In genomic region chr8:70653226-70653625, GRCm38 (mm10) we compare ENCODE assay signal across 8 mouse cellular contexts. TPM values are rescaled to one million over a fixed set of nuclear protein-coding genes. Genes with fewer than 3 reads are reported as not detected.
DNase-seq lines count a peak whose midpoint lies in the region; ATAC-seq and TF ChIP-seq lines count a peak whose summit lies in the region.

No protein-coding gene starts in this region.

- H3K27ac ChIP-seq in left cerebral cortex, adult 2 months, result no peak overlapping the region
- 0 out of 2 replicates have a peak overlapping the region, but pooled peaks have one; percentile 11 for H3K27ac ChIP-seq in hindbrain, embryonic 15.5 days (replicated peaks)
- peak overlapping the region; percentile 42 for H3K27ac ChIP-seq in macrophage

- WGBS in hindbrain, embryonic 15.5 days, result 43% methylated on average over 2 of the region's 2 CpGs
- WGBS in macrophage (ENCODE audit: missing documents), result 31% methylated on average over 2 of the region's 2 CpGs

- H3K79me2 ChIP-seq in macrophage (ENCODE audit: inconsistent target), result peaks cover 41% of the 10 kb centered on the region

- H3K4me1 ChIP-seq in hindbrain, embryonic 15.5 days (replicated peaks), result peaks cover 34% of the 10 kb centered on the region

- no peak overlapping the region for H3K4me3 ChIP-seq in left cerebral cortex, adult 2 months
- no peak overlapping the region for H3K4me3 ChIP-seq in hindbrain, embryonic 15.5 days
- H3K4me3 ChIP-seq in macrophage (ENCODE audit: inconsistent target), result no peak overlapping the region

- H3K9ac ChIP-seq in hindbrain, embryonic 15.5 days, result no peak overlapping the region

- H3K4me2 ChIP-seq in hindbrain, embryonic 15.5 days, result no peak overlapping the region

- H3K9me3 ChIP-seq in hindbrain, embryonic 15.5 days, result no peaks in the 10 kb centered on the region

- peak; percentile 79 for TF ChIP-seq CTCF in left cerebral cortex, adult 2 months (IDR thresholded peaks at IDR 0.05)
- TF ChIP-seq CTCF in brain, embryonic 14.5 days (IDR thresholded peaks at IDR 0.05; ENCODE audit: borderline replicate concordance, extremely low read depth, insufficient read depth, insufficient read length), result peak; percentile 65

- no peaks in the 10 kb centered on the region for H3K27me3 ChIP-seq in hindbrain, embryonic 15.5 days

- intact Hi-C loops in left cerebral cortex, adult 2 months (cut with DNase I), result loop anchor here (2.0 kb wide), 1 partner anchor 22 kb away; no protein-coding TSS in a partner anchor

- no peak for ATAC-seq in hindbrain, embryonic 15.5 days (ENCODE audit: low FRiP score, low read depth)

- H3K36me3 ChIP-seq in hindbrain, embryonic 15.5 days, result peaks cover 7% of the 10 kb centered on the region; the same call in 1 of the 2 replicates
- H3K36me3 ChIP-seq in macrophage (ENCODE audit: inconsistent target), result peaks cover 34% of the 10 kb centered on the region; the same call in 1 of the 2 replicates

- no peak for DNase-seq in left cerebral cortex, adult 2 months (ENCODE audit: extremely low spot score in 1 of 2, low spot score in 2 of 2)
- DNase-seq in left cerebral cortex, adult 11 months (ENCODE audit: low spot score), result no peak
- DNase-seq in ES-CJ7 (ENCODE audit: low read depth, low spot score), result peak; percentile 72
- DNase-seq in brain, embryonic 14.5 days (ENCODE audit: low read depth), result peak; percentile 49
- peak; percentile 68 for DNase-seq in yolk sac, embryonic 10.5 days (ENCODE audit: low spot score)
- DNase-seq in ovary, postnatal 10 days (ENCODE audit: low spot score), result no peak

- TF ChIP-seq POLR2A in brain, embryonic 14.5 days (IDR thresholded peaks at IDR 0.05; ENCODE audit: borderline replicate concordance, extremely low read depth, insufficient read depth, insufficient read length, poor library complexity, severe bottlenecking), result no peak

RNA-seq across cellular contexts. Expression of gene Pgpep1, which starts 7.0 kb away (rescaled TPM):
- 10 to 100 TPM; 15.5 to 17.5 TPM for total RNA-seq in left cerebral cortex, adult 2 months (2021)
- polyA plus RNA-seq in brain, embryonic 14.5 days (2012; rRNA removed), result 80.8 and 83.7 TPM in 2 replicates
- polyA plus RNA-seq in hindbrain, embryonic 15.5 days (2015; fragmentation: Nextera tagmentation; extraction: Ambion mirVana), result 76.5 and 77.8 TPM in 2 replicates
- total RNA-seq in macrophage (2018; cell fraction: chromatin; rRNA removed), result 10 to 100 TPM in 25 of 26 experiments, 1 to 10 TPM in 1; 8.5 to 30.1 (median 21.1) TPM
- 10 to 100 TPM; 19.1 to 38.4 (median 30.7) TPM for total RNA-seq in macrophage (2018; cell fraction: cytosol; rRNA removed)
- 10 to 100 TPM; 12.7 to 46.1 (median 25.0) TPM for total RNA-seq in macrophage (2018; cell fraction: nucleus; rRNA removed)
- polyA plus RNA-seq in macrophage (2018), result 19.1 to 57.8 TPM (median 24.3 TPM) in 3 replicates

RNA-seq across cellular contexts. Expression of gene Lsm4, which starts 19.8 kb away (rescaled TPM):
- total RNA-seq in left cerebral cortex, adult 2 months (2021), result 10 to 100 TPM; 62.1 to 62.9 TPM
- polyA plus RNA-seq in brain, embryonic 14.5 days (2012; rRNA removed), result 159 and 208 TPM in 2 replicates
- 192 and 193 TPM in 2 replicates for polyA plus RNA-seq in hindbrain, embryonic 15.5 days (2015; fragmentation: Nextera tagmentation; extraction: Ambion mirVana)
- total RNA-seq in macrophage (2018; cell fraction: chromatin; rRNA removed), result 10 to 100 TPM in 20 of 26 experiments, 1 to 10 TPM in 6; 2.7 to 27.9 (median 15.6) TPM
- 10 to 100 TPM; 43.2 to 69.6 (median 58.9) TPM for total RNA-seq in macrophage (2018; cell fraction: cytosol; rRNA removed)
- total RNA-seq in macrophage (2018; cell fraction: nucleus; rRNA removed), result 10 to 100 TPM; 14.4 to 45.5 (median 23.0) TPM
- 47.7 to 66.4 TPM (median 48.9 TPM) in 3 replicates for polyA plus RNA-seq in macrophage (2018)

RNA-seq across cellular contexts. Expression of gene Gdf15, which starts 21.0 kb away (rescaled TPM):
- not detected for total RNA-seq in left cerebral cortex, adult 2 months (2021)
- 0.23 and 0.26 TPM in 2 replicates for polyA plus RNA-seq in brain, embryonic 14.5 days (2012; rRNA removed)
- 0.25 and 0.30 TPM in 2 replicates for polyA plus RNA-seq in hindbrain, embryonic 15.5 days (2015; fragmentation: Nextera tagmentation; extraction: Ambion mirVana)
- 100 to 1,000 TPM in 12 of 26 experiments, 10 to 100 TPM in 13, 1 to 10 TPM in 1; 7.8 to 467 (median 92.6) TPM for total RNA-seq in macrophage (2018; cell fraction: chromatin; rRNA removed)
- 1,000 to 10,000 TPM in 6 of 26 experiments, 100 to 1,000 TPM in 15, 10 to 100 TPM in 5; 69.9 to 1,947 (median 332) TPM for total RNA-seq in macrophage (2018; cell fraction: cytosol; rRNA removed)
- 1,000 to 10,000 TPM in 7 of 26 experiments, 100 to 1,000 TPM in 16, 10 to 100 TPM in 3; 89.0 to 1,533 (median 505) TPM for total RNA-seq in macrophage (2018; cell fraction: nucleus; rRNA removed)
- polyA plus RNA-seq in macrophage (2018), result 24.3 to 124 TPM (median 74.3 TPM) in 3 replicates

RNA-seq across cellular contexts. Expression of gene Lrrc25, which starts 37.3 kb away (rescaled TPM):
- total RNA-seq in left cerebral cortex, adult 2 months (2021), result under 1 TPM; 0.70 to 0.96 TPM
- 1.4 TPM in 2 replicates for polyA plus RNA-seq in brain, embryonic 14.5 days (2012; rRNA removed)
- polyA plus RNA-seq in hindbrain, embryonic 15.5 days (2015; fragmentation: Nextera tagmentation; extraction: Ambion mirVana), result 1.1 and 2.2 TPM in 2 replicates
- total RNA-seq in macrophage (2018; cell fraction: chromatin; rRNA removed), result 100 to 1,000 TPM in 7 of 26 experiments, 10 to 100 TPM in 19; 21.1 to 149 (median 77.4) TPM
- total RNA-seq in macrophage (2018; cell fraction: cytosol; rRNA removed), result 100 to 1,000 TPM in 25 of 26 experiments, 10 to 100 TPM in 1; 89.3 to 365 (median 193) TPM
- 100 to 1,000 TPM in 23 of 26 experiments, 10 to 100 TPM in 3; 63.8 to 384 (median 181) TPM for total RNA-seq in macrophage (2018; cell fraction: nucleus; rRNA removed)
- 104 to 230 TPM (median 156 TPM) in 3 replicates for polyA plus RNA-seq in macrophage (2018)

RNA-seq across cellular contexts. Expression of gene Ssbp4, which starts 44.6 kb away (rescaled TPM):
- 100 to 1,000 TPM; 221 to 261 TPM for total RNA-seq in left cerebral cortex, adult 2 months (2021)
- 202 and 236 TPM in 2 replicates for polyA plus RNA-seq in brain, embryonic 14.5 days (2012; rRNA removed)
- 150 and 172 TPM in 2 replicates for polyA plus RNA-seq in hindbrain, embryonic 15.5 days (2015; fragmentation: Nextera tagmentation; extraction: Ambion mirVana)
- total RNA-seq in macrophage (2018; cell fraction: chromatin; rRNA removed), result 100 to 1,000 TPM in 19 of 26 experiments, 10 to 100 TPM in 7; 38.7 to 250 (median 142) TPM
- total RNA-seq in macrophage (2018; cell fraction: cytosol; rRNA removed), result 100 to 1,000 TPM in 25 of 26 experiments, 10 to 100 TPM in 1; 92.7 to 165 (median 127) TPM
- 100 to 1,000 TPM in 8 of 26 experiments, 10 to 100 TPM in 18; 37.5 to 190 (median 88.4) TPM for total RNA-seq in macrophage (2018; cell fraction: nucleus; rRNA removed)
- polyA plus RNA-seq in macrophage (2018), result 71.4 to 137 TPM (median 122 TPM) in 3 replicates

Comparison
In these comparisons a context has a peak if more than half of its experiments do, and no peak if none do; other contexts are left out.
1. DNase-seq: peak in ES-CJ7 (single experiment), brain, embryonic 14.5 days (single experiment) and yolk sac, embryonic 10.5 days (single experiment); none in left cerebral cortex, adult 2 months (0 of 2), left cerebral cortex, adult 11 months (single experiment) and ovary, postnatal 10 days (single experiment).
2. RNA of gene Gdf15, which starts 21.0 kb away (polyA plus RNA-seq): 24.3 to 124 TPM in macrophage; 0.23 to 0.26 TPM in brain, embryonic 14.5 days and 0.25 to 0.30 TPM in hindbrain, embryonic 15.5 days; every median in the first group is over 10 times any median in the second.